Mouse (Mus musculus) heart, embryonic 11.5 days (tissue): ENCODE results near the gene Tbc1d10c. TPM values are rescaled to one million over a fixed set of nuclear protein-coding genes. Genes with fewer than 3 reads are reported as not detected.

Experiments used
- ATAC-seq: fragments of 200-750 bp; cut with Nextera tagmentation; replicated peaks from 2 replicates; pipeline ENCODE4 v1.8.0; 2017; ENCODE audit warnings: moderate library complexity; ENCODE audit not compliant: insufficient number of reproducible peaks, low FRiP score, low TSS enrichment
- H3K27ac ChIP-seq: fragments of 300-500 bp; sonication (generic); 2 replicates; pipeline ENCODE4 v1.5.1; 2014; ENCODE audit warnings: mild to moderate bottlenecking, low read depth, low read length
- H3K27me3 ChIP-seq: fragments of 300-500 bp; sonication (generic); 2 replicates; pipeline ENCODE4 v1.6.1; 2014; ENCODE audit warnings: mild to moderate bottlenecking, low read length, mixed read lengths; ENCODE audit not compliant: control insufficient read depth, insufficient read depth
- H3K36me3 ChIP-seq: fragments of 300-500 bp; sonication (generic); 2 replicates; pipeline ENCODE4 v1.6.1; 2014; ENCODE audit warnings: mild to moderate bottlenecking, low read length, moderate library complexity, mixed read lengths; ENCODE audit not compliant: control insufficient read depth, insufficient read depth
- H3K4me1 ChIP-seq: fragments of 300-500 bp; sonication (generic); 2 replicates; pipeline ENCODE4 v1.6.1; 2014; ENCODE audit warnings: low read length; ENCODE audit not compliant: control insufficient read depth, insufficient read depth
- H3K4me2 ChIP-seq: fragments of 300-500 bp; sonication (generic); 2 replicates; pipeline ENCODE4 v1.6.1; 2014; ENCODE audit warnings: mild to moderate bottlenecking, moderate library complexity
- H3K4me3 ChIP-seq: fragments of 300-500 bp; sonication (generic); 2 replicates; pipeline ENCODE4 v1.5.1; 2014; ENCODE audit warnings: low read depth, low read length
- H3K9ac ChIP-seq: fragments of 300-500 bp; sonication (generic); 2 replicates; pipeline ENCODE4 v1.6.1; 2014; ENCODE audit warnings: mild to moderate bottlenecking, low read depth, low read length, moderate library complexity
- H3K9me3 ChIP-seq: fragments of 300-500 bp; sonication (generic); replicated peaks from 2 replicates; pipeline ENCODE4 v1.6.1; 2016; ENCODE audit warnings: low read length; ENCODE audit not compliant: control insufficient read depth
- WGBS: fragments of 180-500 bp; shearing (Covaris S2); extraction: QIAGEN DNeasy Blood & Tissue Kit; methylation state at CpG from one replicate; pipeline ENCODE4 v1.1.7; 2014; ENCODE audit not compliant: insufficient replicate concordance; 5-methylcytosine and 5-hydroxymethylcytosine counted together
- polyA plus RNA-seq: library from polyadenylated mRNA; unstranded; fragments of >200 nt; fragmentation: Nextera tagmentation; extraction: Ambion mirVana; gene quantifications from 2 replicates; pipeline ENCODE4 v1.2.1, GENCODE M21; 2014

Gene Tbc1d10c
- 1.0 and 1.3 TPM in 2 replicates for polyA plus RNA-seq

GRCm38 (mm10) chr19:4190831-4191334 is at the start of gene Tbc1d10c:
Tbc1d10c (minus strand) TSS chr19:4191284.
- Histone ChIP-seq H3K36me3 (peaks cover 13% of the 10 kb centered on the region), H3K27me3 (no peaks in the 10 kb centered on the region), H3K9me3 (no peaks in the 10 kb centered on the region), H3K27ac (peak within 1 kb of the TSS; percentile 87), H3K4me3 (peak within 1 kb of the TSS; percentile 61), H3K4me2 (peak within 1 kb of the TSS; percentile 89), H3K4me1 (peaks cover 25% of the 10 kb centered on the region), H3K9ac (peak within 1 kb of the TSS; percentile 93)
- 52% methylated on average over 4 of the region's 4 CpGs for WGBS
- no peak for ATAC-seq

DNA sequence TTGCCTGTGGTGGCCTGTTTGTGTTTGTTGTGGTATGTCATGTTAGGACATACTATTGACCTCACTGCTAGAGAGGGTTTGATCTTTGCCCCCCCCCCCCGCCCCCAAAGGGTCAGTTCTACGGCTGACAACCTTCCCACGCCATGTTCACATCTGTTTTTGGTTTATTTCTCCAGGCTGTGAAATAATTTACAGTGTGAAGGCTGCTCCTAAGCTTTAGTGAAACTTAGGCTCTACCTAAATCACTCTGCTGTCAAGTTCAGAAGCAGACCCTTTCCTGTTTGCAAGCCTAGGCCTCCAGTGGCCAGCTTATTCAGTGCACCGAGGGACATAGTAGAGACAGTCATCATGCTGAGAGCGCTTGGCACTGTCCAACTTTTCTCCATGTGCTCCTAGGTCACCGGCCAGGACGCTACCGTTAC is 49.2 kb upstream of the Tbc1d10c start:
- Histone ChIP-seq H3K9ac (no peak overlapping the region), H3K9me3 (no peaks in the 10 kb centered on the region), H3K36me3 (no peaks in the 10 kb centered on the region), H3K27me3 (0 out of 2 replicates have a peak, but pooled peaks cover 3% of the 10 kb centered on the region), H3K4me3 (no peak overlapping the region), H3K4me2 (no peak overlapping the region), H3K4me1 (no peaks in the 10 kb centered on the region), H3K27ac (no peak overlapping the region)
- ATAC-seq: no peak
- 62% methylated on average over 8 of the region's 8 CpGs for WGBS

- ATAC-seq: no peak
- no peak overlapping the region for H3K9ac ChIP-seq
- H3K4me1 ChIP-seq: peaks cover 7% of the 10 kb centered on the region; the same call in 1 of the 2 replicates
- 73% methylated on average over 4 of the region's 4 CpGs for WGBS
- H3K4me2 ChIP-seq: no peak overlapping the region
- no peaks in the 10 kb centered on the region for H3K36me3 ChIP-seq
- H3K27me3 ChIP-seq: no peaks in the 10 kb centered on the region; the same call in 1 of the 2 replicates
- no peak overlapping the region for H3K4me3 ChIP-seq
- H3K27ac ChIP-seq: no peak overlapping the region
- no peaks in the 10 kb centered on the region for H3K9me3 ChIP-seq
Measured at GRCm38 (mm10) chr19:4234548-4234947, 43.5 kb upstream of the Tbc1d10c start.

DNA sequence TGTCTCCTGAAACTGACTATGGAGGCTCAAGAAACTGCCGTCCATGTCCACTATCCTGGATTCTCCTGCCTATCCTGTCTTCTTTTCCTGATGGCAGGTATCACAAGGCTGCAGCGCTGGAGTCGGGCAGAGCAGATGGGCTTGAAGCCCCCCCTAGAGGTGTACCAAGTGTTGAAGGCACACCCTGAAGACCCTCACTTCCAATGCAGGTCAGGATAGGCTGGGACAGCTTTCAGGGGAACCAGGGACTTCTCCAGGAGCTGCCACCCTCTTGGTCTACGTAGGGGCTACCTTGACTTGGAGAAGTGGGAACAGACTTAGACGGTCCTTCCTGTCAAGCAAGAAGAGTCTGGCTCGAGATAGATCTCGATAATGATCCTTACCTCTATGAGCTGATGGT is 41.6 kb upstream of the Tbc1d10c start:
- no peak for ATAC-seq
- Histone ChIP-seq H3K4me2 (peak overlapping the region; percentile 87), H3K9ac (peak overlapping the region; percentile 77; the same call in 1 of the 2 replicates), H3K9me3 (no peaks in the 10 kb centered on the region), H3K27me3 (peaks cover 3% of the 10 kb centered on the region; the same call in 1 of the 2 replicates), H3K4me3 (peak overlapping the region; percentile 67), H3K4me1 (peaks cover 7% of the 10 kb centered on the region; the same call in 1 of the 2 replicates), H3K36me3 (no peaks in the 10 kb centered on the region), H3K27ac (no peak overlapping the region)
- 79% methylated on average over 7 of the region's 7 CpGs for WGBS

DNA sequence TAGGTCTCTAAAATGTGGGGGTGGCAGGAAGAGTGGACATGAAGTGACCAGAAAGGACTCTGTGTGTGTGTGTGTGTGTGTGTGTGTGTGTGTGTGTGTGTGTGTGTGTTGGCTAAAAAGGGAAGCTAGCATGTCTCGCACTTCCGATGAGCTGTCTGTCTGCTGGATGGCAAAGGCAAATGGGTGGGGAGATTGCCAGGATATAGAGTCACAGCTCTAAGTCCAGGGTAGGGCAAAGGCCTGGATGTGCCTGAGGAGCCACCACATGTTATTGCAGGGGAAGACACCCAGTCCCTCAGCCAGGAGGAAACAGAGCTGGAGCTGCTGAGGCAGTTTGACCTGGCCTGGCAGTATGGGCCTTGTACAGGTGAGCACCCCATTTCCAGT is 41.1 kb upstream of the Tbc1d10c start:
- H3K27ac ChIP-seq: peak overlapping the region; percentile 87
- peaks cover 8% of the 10 kb centered on the region; the same call in 1 of the 2 replicates for H3K27me3 ChIP-seq
- peaks cover 7% of the 10 kb centered on the region; the same call in 1 of the 2 replicates for H3K4me1 ChIP-seq
- 41% methylated on average over 2 of the region's 2 CpGs for WGBS
- H3K4me2 ChIP-seq: peak overlapping the region; percentile 87
- no peaks in the 10 kb centered on the region for H3K36me3 ChIP-seq
- H3K9ac ChIP-seq: peak overlapping the region; percentile 77
- ATAC-seq: no peak
- H3K4me3 ChIP-seq: peak overlapping the region; percentile 67
- H3K9me3 ChIP-seq: no peaks in the 10 kb centered on the region

GRCm38 (mm10) chr19:4231253-4232185 is 40.4 kb upstream of the Tbc1d10c start, which contains the start of gene Pold4:
Pold4 (plus strand) TSS chr19:4231899.
- peak within 1 kb of the TSS; percentile 87 for H3K27ac ChIP-seq

GRCm38 (mm10) chr19:4230415-4230814 is 39.3 kb upstream of the Tbc1d10c start:
- H3K36me3 ChIP-seq: no peaks in the 10 kb centered on the region
- no peak overlapping the region for H3K4me2 ChIP-seq
- no peak for ATAC-seq
- peaks cover 7% of the 10 kb centered on the region; the same call in 1 of the 2 replicates for H3K4me1 ChIP-seq
- H3K9me3 ChIP-seq: no peaks in the 10 kb centered on the region
- no peak overlapping the region for H3K4me3 ChIP-seq
- WGBS: 68% methylated on average over 8 of the region's 8 CpGs
- H3K27me3 ChIP-seq: peaks cover 10% of the 10 kb centered on the region; the same call in 1 of the 2 replicates
- H3K9ac ChIP-seq: no peak overlapping the region
- no peak overlapping the region for H3K27ac ChIP-seq

More at GRCm38 (mm10) chr19:4231253-4232185, 40.4 kb upstream of the Tbc1d10c start, which contains the start of gene Pold4:
- Histone ChIP-seq H3K27me3 (peaks cover 10% of the 10 kb centered on the region; the same call in 1 of the 2 replicates), H3K9me3 (no peaks in the 10 kb centered on the region), H3K9ac (peak within 1 kb of the TSS; percentile 77), H3K4me1 (peaks cover 7% of the 10 kb centered on the region; the same call in 1 of the 2 replicates), H3K4me3 (peak within 1 kb of the TSS; percentile 67), H3K4me2 (peak within 1 kb of the TSS; percentile 87), H3K36me3 (no peaks in the 10 kb centered on the region)
- 11% methylated on average over 26 of the region's 26 CpGs for WGBS
- ATAC-seq: peak; percentile 86

DNA sequence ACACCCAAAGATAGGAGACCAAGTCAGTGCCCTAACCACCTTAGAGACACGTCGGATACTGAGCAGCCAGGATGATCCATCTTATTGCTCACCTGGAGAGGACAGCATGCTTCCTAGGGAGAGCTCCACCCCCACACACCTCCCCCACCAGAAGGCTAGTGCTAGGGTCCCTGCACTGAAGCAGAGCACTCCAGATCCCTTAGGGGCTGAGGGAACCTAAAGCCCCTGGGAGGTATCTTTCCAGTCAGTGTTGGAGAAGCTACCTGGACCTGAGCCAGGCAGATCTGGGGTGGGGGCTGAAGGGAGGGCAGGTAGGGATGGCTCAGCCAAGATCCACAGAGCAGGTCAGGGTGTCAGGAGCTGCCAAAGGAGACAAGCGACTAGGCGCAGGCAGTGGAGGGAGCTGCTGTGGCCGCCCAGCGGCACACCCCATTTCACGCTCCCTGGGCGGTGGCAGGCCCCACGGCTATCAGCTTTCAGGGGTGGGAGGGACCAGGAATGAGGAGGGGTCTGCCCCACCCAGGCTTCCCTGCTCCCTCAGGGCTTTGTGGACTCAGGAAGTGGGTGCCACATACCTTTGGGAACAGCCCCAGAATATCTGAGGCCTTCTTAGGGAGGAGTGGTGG is 38.5 kb upstream of the Tbc1d10c start:
- Histone ChIP-seq H3K4me3 (no peak overlapping the region), H3K4me1 (peaks cover 7% of the 10 kb centered on the region; the same call in 1 of the 2 replicates), H3K9me3 (no peaks in the 10 kb centered on the region), H3K4me2 (no peak overlapping the region), H3K9ac (peak overlapping the region; percentile 35; the same call in 1 of the 2 replicates), H3K27ac (no peak overlapping the region), H3K27me3 (peaks cover 10% of the 10 kb centered on the region; the same call in 1 of the 2 replicates), H3K36me3 (no peaks in the 10 kb centered on the region)
- 37% methylated on average over 9 of the region's 9 CpGs for WGBS
- ATAC-seq: no peak
